Comparison of ENCODE assay signal across 9 mouse cellular contexts in the genomic region with DNA sequence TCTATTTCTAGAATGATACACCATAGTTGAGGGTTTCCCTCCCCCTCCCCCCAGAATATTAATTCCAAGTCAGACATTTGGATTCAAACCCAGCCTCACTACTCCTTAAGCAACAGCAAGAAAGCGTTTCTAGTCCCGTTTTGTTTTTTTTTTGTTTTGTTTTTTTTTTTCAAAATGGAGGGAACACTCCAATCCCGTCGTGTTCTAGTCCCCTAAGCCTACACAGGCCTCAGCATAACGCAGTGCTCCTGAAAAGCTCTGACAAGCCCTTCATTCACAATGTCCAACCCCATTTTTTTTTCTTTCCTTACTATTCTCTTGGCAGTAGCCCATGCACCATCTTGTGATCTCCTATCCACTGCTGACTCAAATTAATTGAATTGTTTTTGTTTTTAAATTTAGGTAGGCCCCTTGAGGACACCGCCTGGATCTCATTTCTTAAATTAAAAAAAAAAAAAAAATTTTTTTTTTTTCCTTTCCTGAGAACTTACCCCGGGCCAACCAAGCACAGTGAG. TPM values are rescaled to one million over a fixed set of nuclear protein-coding genes. Genes with fewer than 3 reads are reported as not detected.
A peak's percentile ranks its signal among the peaks of the same experiment; 100 is the strongest.
DNase-seq lines count a peak whose midpoint lies in the region; ATAC-seq and TF ChIP-seq lines count a peak whose summit lies in the region.
"Had no signal": no experiment of that assay in that cellular context is flagged by ENCODE, and none has a peak within 500 bp of the region (broad histone marks: within the 10 kb centered on the region; RNA-seq: fewer than 3 reads in every experiment).

No protein-coding gene starts in this region.

- no peaks in the 10 kb centered on the region for H3K9me3 ChIP-seq in heart, embryonic 12.5 days (replicated peaks)
- H3K9me3 ChIP-seq in forebrain, embryonic 16.5 days (ENCODE audit: control insufficient read depth, low read length), result no peaks in the 10 kb centered on the region
- H3K9me3 ChIP-seq in midbrain, embryonic 12.5 days, result no peaks in the 10 kb centered on the region

- 81% methylated on average over 7 of the region's 7 CpGs for WGBS in heart, embryonic 12.5 days
- 48% methylated on average over 7 of the region's 7 CpGs for WGBS in forebrain, embryonic 16.5 days
- 76% methylated on average over 7 of the region's 7 CpGs for WGBS in midbrain, embryonic 12.5 days
- WGBS in thymus, adult 2 months, result 84% methylated on average over 7 of the region's 7 CpGs

- ATAC-seq in heart, embryonic 12.5 days (ENCODE audit: insufficient number of reproducible peaks, low FRiP score), result no peak
- no peak for ATAC-seq in forebrain, embryonic 16.5 days
- ATAC-seq in midbrain, embryonic 12.5 days (ENCODE audit: low FRiP score, low read depth), result no peak
- ATAC-seq in monocyte, adult 5-6 weeks (replicated peaks; ENCODE audit: insufficient number of reproducible peaks, low FRiP score, low TSS enrichment, poor library complexity, severe bottlenecking), result no peak

- no peak for TF ChIP-seq CTCF in thymus, adult 2 months (IDR thresholded peaks at IDR 0.05; ENCODE audit: borderline replicate concordance, control insufficient read depth, extremely low read depth, insufficient read depth, low read length, poor library complexity)

- peak overlapping the region; percentile 77 for H3K4me2 ChIP-seq in heart, embryonic 12.5 days
- peak overlapping the region; percentile 79 for H3K4me2 ChIP-seq in forebrain, embryonic 16.5 days (ENCODE audit: low read length)
- peak overlapping the region; percentile 76 for H3K4me2 ChIP-seq in midbrain, embryonic 12.5 days (replicated peaks)

- H3K27ac ChIP-seq in heart, embryonic 12.5 days (ENCODE audit: poor library complexity, severe bottlenecking), result no peak overlapping the region
- H3K27ac ChIP-seq in forebrain, embryonic 16.5 days (ENCODE audit: low read length), result no peak overlapping the region
- H3K27ac ChIP-seq in midbrain, embryonic 12.5 days (replicated peaks), result no peak overlapping the region
- H3K27ac ChIP-seq in thymus, adult 2 months (ENCODE audit: control insufficient read depth, insufficient read depth, low read length), result no peak overlapping the region

- H3K4me1 ChIP-seq in heart, embryonic 12.5 days (replicated peaks), result 0 out of 2 replicates have a peak, but pooled peaks cover 3% of the 10 kb centered on the region
- H3K4me1 ChIP-seq in forebrain, embryonic 16.5 days (replicated peaks; ENCODE audit: control insufficient read depth, insufficient read depth, low read length), result peaks cover 8% of the 10 kb centered on the region
- 0 out of 2 replicates have a peak, but pooled peaks cover 2% of the 10 kb centered on the region for H3K4me1 ChIP-seq in midbrain, embryonic 12.5 days
- no peaks in the 10 kb centered on the region; the same call in 1 of the 2 replicates for H3K4me1 ChIP-seq in thymus, adult 2 months (replicated peaks; ENCODE audit: control insufficient read depth, insufficient read depth, low read length)

- no peak for DNase-seq in heart, adult 8-10 months (ENCODE audit: low spot score)
- peak; percentile 79 for DNase-seq in NIH3T3 (ENCODE audit: low read depth)
- no peak for DNase-seq in thymus, adult 2 months
- DNase-seq in T-cell, adult 2 months (ENCODE audit: low spot score), result no peak

- H3K36me3 ChIP-seq in heart, embryonic 12.5 days, result no peaks in the 10 kb centered on the region
- H3K36me3 ChIP-seq in forebrain, embryonic 16.5 days (ENCODE audit: control insufficient read depth, insufficient read depth), result no peaks in the 10 kb centered on the region
- peaks cover 4% of the 10 kb centered on the region; the same call in 1 of the 2 replicates for H3K36me3 ChIP-seq in midbrain, embryonic 12.5 days
- no peaks in the 10 kb centered on the region for H3K36me3 ChIP-seq in thymus, adult 2 months (ENCODE audit: control insufficient read depth, insufficient read depth, low read length)

- peak overlapping the region; percentile 69; the same call in 1 of the 2 replicates for H3K4me3 ChIP-seq in heart, embryonic 12.5 days
- peak overlapping the region; percentile 75 for H3K4me3 ChIP-seq in forebrain, embryonic 16.5 days (replicated peaks; ENCODE audit: low read length)
- peak overlapping the region; percentile 67 for H3K4me3 ChIP-seq in midbrain, embryonic 12.5 days
- no peak overlapping the region for H3K4me3 ChIP-seq in thymus, adult 2 months (ENCODE audit: control insufficient read depth, insufficient read depth, low read length)

- H3K9ac ChIP-seq in heart, embryonic 12.5 days, result no peak overlapping the region
- H3K9ac ChIP-seq in forebrain, embryonic 16.5 days (replicated peaks; ENCODE audit: low read depth, low read length), result no peak overlapping the region; the same call in 1 of the 2 replicates
- H3K9ac ChIP-seq in midbrain, embryonic 12.5 days (replicated peaks), result no peak overlapping the region

- no peaks in the 10 kb centered on the region for H3K27me3 ChIP-seq in heart, embryonic 12.5 days (replicated peaks)
- no peaks in the 10 kb centered on the region for H3K27me3 ChIP-seq in forebrain, embryonic 16.5 days (replicated peaks; ENCODE audit: control insufficient read depth, insufficient read depth, low read length)
- no peaks in the 10 kb centered on the region for H3K27me3 ChIP-seq in midbrain, embryonic 12.5 days
- no peaks in the 10 kb centered on the region for H3K27me3 ChIP-seq in thymus, adult 2 months (ENCODE audit: control insufficient read depth, insufficient read depth, low read length)
- H3K27me3 ChIP-seq: CH12.LX had no signal

- TF ChIP-seq POLR2A in thymus, adult 2 months (IDR thresholded peaks at IDR 0.05; ENCODE audit: control insufficient read depth, extremely low read depth, insufficient read depth, low read length, poor library complexity), result no peak

RNA-seq across cellular contexts. Expression of a gene that starts 1.0 kb away (rescaled TPM):
- polyA plus RNA-seq in heart, embryonic 12.5 days (2016; fragmentation: Nextera tagmentation; extraction: Ambion mirVana), result 11.4 and 13.5 TPM in 2 replicates
- total RNA-seq in heart, adult 8-10 months (2022), result 1 to 10 TPM; 2.1 to 3.4 (median 2.8) TPM
- 10.3 and 12.2 TPM in 2 replicates for polyA plus RNA-seq in forebrain, embryonic 16.5 days (2015; fragmentation: Nextera tagmentation; extraction: Ambion mirVana)
- polyA plus RNA-seq in midbrain, embryonic 12.5 days (2016; fragmentation: Nextera tagmentation; extraction: Ambion mirVana), result 17.7 and 19.5 TPM in 2 replicates
- 2.6 and 4.0 TPM in 2 replicates for polyA plus RNA-seq in thymus, adult 2 months (2012; rRNA removed)
- not detected in 3 replicates for total RNA-seq in monocyte, adult 5-6 weeks (2017)
- total RNA-seq: CH12.LX had no signal
